Mouse (Mus musculus) spleen, postnatal 36 days (tissue): ENCODE data around the gene Sh2d4b.

Experiments
- DNase-seq, 2 experiments: peaks; one replicate each; pipeline ENCODE4 v3.0.0; 2022; ENCODE audit warnings: low spot score in 2 of 2, mixed read lengths in 1 of 2

Gene Sh2d4b

GRCm38 (mm10) chr14:40906770-40907169 lies 13.7 kb upstream of the Sh2d4b start:
- DNase-seq = no peak

- DNase-seq = no peak
Observed at GRCm38 (mm10) chr14:40905813-40906212, 12.7 kb upstream of the Sh2d4b start.

- no peak for DNase-seq
Observed at GRCm38 (mm10) chr14:40902307-40903055, 9.4 kb upstream of the Sh2d4b start.

GRCm38 (mm10) chr14:40900267-40900666 lies 7.2 kb upstream of the Sh2d4b start:
- no peak for DNase-seq

GRCm38 (mm10) chr14:40897916-40898315 lies 4.8 kb upstream of the Sh2d4b start:
- DNase-seq = no peak

- DNase-seq = no peak
Observed at GRCm38 (mm10) chr14:40895681-40896080, 2.6 kb upstream of the Sh2d4b start.

- peak; percentile 25 to 40 for DNase-seq
Observed at GRCm38 (mm10) chr14:40894576-40895247, 1.6 kb upstream of the Sh2d4b start.

- DNase-seq = no peak
Observed at GRCm38 (mm10) chr14:40893884-40894283, 818 bp upstream of the Sh2d4b start.

- no peak for DNase-seq
Observed at GRCm38 (mm10) chr14:40892326-40892825, 690 bp downstream of the Sh2d4b start.

GRCm38 (mm10) chr14:40891506-40891905 lies 1.6 kb downstream of the Sh2d4b start:
- DNase-seq = no peak

GRCm38 (mm10) chr14:40889704-40890103 lies 3.4 kb downstream of the Sh2d4b start:
- DNase-seq = no peak

GRCm38 (mm10) chr14:40889181-40889580 lies 3.9 kb downstream of the Sh2d4b start:
- DNase-seq = no peak

- no peak for DNase-seq
Observed at GRCm38 (mm10) chr14:40886428-40887202, 6.5 kb downstream of the Sh2d4b start.

- no peak for DNase-seq
Observed at GRCm38 (mm10) chr14:40885752-40886151, 7.3 kb downstream of the Sh2d4b start.

- no peak for DNase-seq
Observed at GRCm38 (mm10) chr14:40885225-40885624, 7.8 kb downstream of the Sh2d4b start.

- no peak for DNase-seq
Observed at GRCm38 (mm10) chr14:40874565-40874964, 18.5 kb downstream of the Sh2d4b start.

- no peak for DNase-seq
Observed at GRCm38 (mm10) chr14:40873961-40874360, 19.1 kb downstream of the Sh2d4b start.

GRCm38 (mm10) chr14:40870598-40870997 lies 22.5 kb downstream of the Sh2d4b start:
- DNase-seq = no peak

GRCm38 (mm10) chr14:40864811-40865514 lies 28.1 kb downstream of the Sh2d4b start:
- DNase-seq = no peak

GRCm38 (mm10) chr14:40863659-40864058 lies 29.4 kb downstream of the Sh2d4b start:
- DNase-seq = no peak

GRCm38 (mm10) chr14:40863022-40863421 lies 30.0 kb downstream of the Sh2d4b start:
- DNase-seq = no peak

GRCm38 (mm10) chr14:40852978-40853377 lies 40.1 kb downstream of the Sh2d4b start:
- DNase-seq = no peak
